Mouse (Mus musculus) left cerebral cortex, postnatal 10 days (tissue): ENCODE measurements at regions not wholly inside any gene's neighbourhood (a gene's known extent, or its start where the extent isn't known, plus 50 kb on each side); places are given as distances from the start of the nearest gene placed in this dataset.

Experiments
- DNase-seq, 2 experiments: peaks; one replicate each; pipeline ENCODE4 v3.0.0; 2021 to 2022; ENCODE audit warnings: low spot score in 2 of 2, mixed read lengths in 1 of 2; ENCODE audit errors: extremely low spot score in 1 of 2
- intact Hi-C: fragments of 180-260 bp; cut with DNase I; formaldehyde crosslinking; loops from one replicate; pipeline ENCODE4 v1.15.1; 2025

- no peak for DNase-seq
- intact Hi-C loops = no loop called here
Observed at GRCm38 (mm10) chr14:115038788-115039187, 53.2 kb upstream of the Gpc5 start.

GRCm38 (mm10) chr14:115039524-115039923, 52.5 kb upstream of the Gpc5 start:
- no peak for DNase-seq
- intact Hi-C loops = no loop called here

- intact Hi-C loops = no loop called here
- DNase-seq = peak in 1 of 2 experiments; percentile 11
Observed at GRCm38 (mm10) chr14:115040091-115040571, 51.9 kb upstream of the Gpc5 start.

GRCm38 (mm10) chr14:115040578-115041206, 51.3 kb upstream of the Gpc5 start:
- DNase-seq = peak; percentile 44 to 89
- intact Hi-C loops = no loop called here

GRCm38 (mm10) chr14:115041336-115042054, 50.5 kb upstream of the Gpc5 start:
- peak in 1 of 2 experiments; percentile 66 for DNase-seq
- intact Hi-C loops = no loop called here

GRCm38 (mm10) chr14:115042055-115042564, 49.9 kb upstream of the Gpc5 start:
- intact Hi-C loops = no loop called here
- DNase-seq = peak; percentile 71 to 91
